Mouse (Mus musculus): ENCODE data around the gene Tstd1.

- TF ChIP-seq POLR2A (IDR thresholded peaks at IDR 0.05; ENCODE audit: low read depth, low read length) (no peak), CTCF (IDR thresholded peaks at IDR 0.05; ENCODE audit: extremely low read depth, insufficient read length, insufficient replicate concordance, low read depth, low read length) (no peak)
These were observed 715 bp downstream of the Tstd1 start for GRCm38 (mm10) chr1:171419291-171419882.

All from small intestine, adult 2 months (tissue).